Mouse (Mus musculus) ES-Bruce4 (cell line): Measurements from ENCODE around the gene Dcst2. TPM values are rescaled to one million over a fixed set of nuclear protein-coding genes. Genes with fewer than 3 reads are reported as not detected.

Source experiments
- H3K27ac ChIP-seq: 2 replicates; pipeline ENCODE4 v1.5.1; 2012; ENCODE audit warnings: low read length, inconsistent platforms; ENCODE audit not compliant: insufficient read depth
- H3K27me3 ChIP-seq: 2 replicates; pipeline ENCODE4 v1.6.1; 2012; ENCODE audit warnings: mild to moderate bottlenecking, low read length, inconsistent platforms; ENCODE audit not compliant: control insufficient read depth, poor library complexity, insufficient read depth, severe bottlenecking
- H3K36me3 ChIP-seq: 2 replicates; pipeline ENCODE4 v1.6.1; 2012; ENCODE audit warnings: inconsistent platforms, mild to moderate bottlenecking, low read length, moderate library complexity; ENCODE audit not compliant: control insufficient read depth, poor library complexity, insufficient read depth, severe bottlenecking
- H3K4me1 ChIP-seq: one replicate; pipeline ENCODE4 v1.8.1; 2011; ENCODE audit warnings: low read length; ENCODE audit not compliant: control insufficient read depth, insufficient read depth
- H3K4me3 ChIP-seq: 2 replicates; pipeline ENCODE4 v1.5.1; 2011; ENCODE audit warnings: low read depth, mild to moderate bottlenecking, low read length
- H3K9ac ChIP-seq: 2 replicates; pipeline ENCODE4 v1.6.1; 2012; ENCODE audit warnings: low read depth, mild to moderate bottlenecking, inconsistent platforms; ENCODE audit not compliant: poor library complexity, severe bottlenecking
- H3K9me3 ChIP-seq: replicated peaks from 2 replicates; pipeline ENCODE4 v1.6.1; 2012; ENCODE audit warnings: mild to moderate bottlenecking, low read length, inconsistent platforms; ENCODE audit not compliant: control insufficient read depth, poor library complexity, insufficient read depth, severe bottlenecking
- CTCF ChIP-seq: IDR thresholded peaks from one replicate; pipeline ENCODE4 v1.8.1; 2011; ENCODE audit warnings: low read depth, low read length
- EP300 ChIP-seq: IDR thresholded peaks from 2 replicates; pipeline ENCODE4 v1.6.1; 2011; ENCODE audit warnings: low read depth, low read length; ENCODE audit not compliant: insufficient read depth
- POLR2A ChIP-seq: IDR thresholded peaks from one replicate; pipeline ENCODE4 v1.8.1; 2011; ENCODE audit warnings: low read length; ENCODE audit not compliant: insufficient read depth
- polyA plus RNA-seq: library from polyadenylated mRNA; stranded (reverse); fragments of >200 nt; gene quantifications from 2 replicates; pipeline ENCODE4 v1.2.4, GENCODE M21; 2011; ENCODE audit warnings: low read depth; ENCODE audit not compliant: missing spikeins, insufficient read depth, insufficient read length

The Dcst2 gene
- polyA plus RNA-seq, 1 experiment = 0.25 TPM

- H3K9me3 ChIP-seq = no peaks in the 10 kb centered on the region
- H3K27ac ChIP-seq = no peak overlapping the region
- TF ChIP-seq EP300 = no peak
- H3K36me3 ChIP-seq = 0 out of 2 replicates have a peak, but pooled peaks cover 6% of the 10 kb centered on the region
- no peaks in the 10 kb centered on the region for H3K27me3 ChIP-seq
- H3K4me3 ChIP-seq = no peak overlapping the region
- no peak overlapping the region for H3K9ac ChIP-seq
- peaks cover 14% of the 10 kb centered on the region for H3K4me1 ChIP-seq
Measured at GRCm38 (mm10) chr3:89330346-89330745, 31.4 kb upstream of the Dcst2 start.

GRCm38 (mm10) chr3:89330948-89331347 is 30.8 kb upstream of the Dcst2 start:
- Histone ChIP-seq H3K27ac (no peak overlapping the region), H3K4me1 (peaks cover 14% of the 10 kb centered on the region), H3K9ac (no peak overlapping the region; the same call in 1 of the 2 replicates), H3K4me3 (no peak overlapping the region), H3K27me3 (no peaks in the 10 kb centered on the region), H3K9me3 (no peaks in the 10 kb centered on the region), H3K36me3 (0 out of 2 replicates have a peak, but pooled peaks cover 6% of the 10 kb centered on the region)
- TF ChIP-seq CTCF = no peak
- TF ChIP-seq POLR2A = no peak
- no peak for TF ChIP-seq EP300

GRCm38 (mm10) chr3:89331561-89331960 is 30.2 kb upstream of the Dcst2 start:
- peaks cover 14% of the 10 kb centered on the region for H3K4me1 ChIP-seq
- peak overlapping the region; percentile 19; the same call in 1 of the 2 replicates for H3K4me3 ChIP-seq
- H3K27ac ChIP-seq = peak overlapping the region; percentile 8; the same call in 1 of the 2 replicates

GRCm38 (mm10) chr3:89332013-89332412 is 29.8 kb upstream of the Dcst2 start:
- Histone ChIP-seq H3K27me3 (no peaks in the 10 kb centered on the region), H3K4me3 (no peak overlapping the region), H3K9me3 (no peaks in the 10 kb centered on the region), H3K4me1 (peaks cover 12% of the 10 kb centered on the region), H3K27ac (no peak overlapping the region), H3K36me3 (0 out of 2 replicates have a peak, but pooled peaks cover 6% of the 10 kb centered on the region), H3K9ac (no peak overlapping the region)
- TF ChIP-seq POLR2A = no peak
- no peak for TF ChIP-seq EP300
- no peak for TF ChIP-seq CTCF

More at GRCm38 (mm10) chr3:89331561-89331960, 30.2 kb upstream of the Dcst2 start:
- H3K9ac ChIP-seq = peak overlapping the region; percentile 25; the same call in 1 of the 2 replicates
- TF ChIP-seq CTCF (no peak), POLR2A (no peak), EP300 (no peak)
- H3K9me3 ChIP-seq = no peaks in the 10 kb centered on the region
- H3K27me3 ChIP-seq = no peaks in the 10 kb centered on the region
- 0 out of 2 replicates have a peak, but pooled peaks cover 6% of the 10 kb centered on the region for H3K36me3 ChIP-seq

- H3K4me3 ChIP-seq = no peak overlapping the region
- peaks cover 11% of the 10 kb centered on the region for H3K4me1 ChIP-seq
- H3K9ac ChIP-seq = no peak overlapping the region
- H3K9me3 ChIP-seq = no peaks in the 10 kb centered on the region
- H3K36me3 ChIP-seq = 0 out of 2 replicates have a peak, but pooled peaks cover 6% of the 10 kb centered on the region
- no peak overlapping the region for H3K27ac ChIP-seq
- TF ChIP-seq EP300 = no peak
- TF ChIP-seq POLR2A = no peak
- no peak for TF ChIP-seq CTCF
- no peaks in the 10 kb centered on the region for H3K27me3 ChIP-seq
Measured at GRCm38 (mm10) chr3:89332476-89332875, 29.3 kb upstream of the Dcst2 start.

GRCm38 (mm10) chr3:89333053-89333452 is 28.7 kb upstream of the Dcst2 start:
- Histone ChIP-seq H3K4me3 (no peak overlapping the region), H3K27me3 (no peaks in the 10 kb centered on the region), H3K9me3 (no peaks in the 10 kb centered on the region), H3K9ac (no peak overlapping the region), H3K27ac (no peak overlapping the region), H3K36me3 (0 out of 2 replicates have a peak, but pooled peaks cover 6% of the 10 kb centered on the region), H3K4me1 (peaks cover 7% of the 10 kb centered on the region)
- TF ChIP-seq POLR2A = no peak
- no peak for TF ChIP-seq CTCF
- no peak for TF ChIP-seq EP300
